Mouse (Mus musculus): Measurements from ENCODE around the gene Alg12. TPM values are rescaled to one million over a fixed set of nuclear protein-coding genes. Genes with fewer than 3 reads are reported as not detected.

The Alg12 gene
- polyA plus RNA-seq, 1 experiment from 2014 or later: 3.6 TPM

GRCm38 (mm10) chr15:88755761-88756160 lies 63.4 kb downstream of the Alg12 start:
- peaks cover 26% of the 10 kb centered on the region for H3K4me1 ChIP-seq (ENCODE audit: insufficient read depth)
- no peak for ATAC-seq
- peaks cover 18% of the 10 kb centered on the region for H3K36me3 ChIP-seq (replicated peaks; ENCODE audit: insufficient read depth, low read length)
- DNase-seq: no peak
- H3K27ac ChIP-seq (ENCODE audit: low read depth): no peak overlapping the region
- TF ChIP-seq CTCF (IDR thresholded peaks at IDR 0.05; ENCODE audit: low read depth) (no peak), EP300 (IDR thresholded peaks at IDR 0.05; ENCODE audit: low read depth) (no peak)
- H3K27me3 ChIP-seq (ENCODE audit: insufficient read depth, low read length): no peaks in the 10 kb centered on the region
- no peaks in the 10 kb centered on the region for H3K9me3 ChIP-seq (ENCODE audit: low read length)
- H3K4me2 ChIP-seq (ENCODE audit: low read depth, low read length): no peak overlapping the region
- 96% methylated on average over 18 of the region's 18 CpGs for WGBS (ENCODE audit: insufficient replicate concordance)
- H3K4me3 ChIP-seq (ENCODE audit: low read depth, low read length): no peak overlapping the region
- no peak overlapping the region for H3K9ac ChIP-seq (replicated peaks)

Other genes with a start within 250 kb of the Alg12 start
- not detected in 2 replicates for gene Zdhhc25, start 219.0 kb downstream of the Alg12 start, polyA plus RNA-seq (2015; fragmentation: Nextera tagmentation; extraction: Ambion mirVana)
- gene Brd1, start 85.1 kb downstream of the Alg12 start, polyA plus RNA-seq (2015; fragmentation: Nextera tagmentation; extraction: Ambion mirVana): 5.2 and 5.6 TPM in 2 replicates
- gene Zbed4, start 67.7 kb downstream of the Alg12 start, polyA plus RNA-seq (2015; fragmentation: Nextera tagmentation; extraction: Ambion mirVana): 3.6 and 3.7 TPM in 2 replicates
- gene Creld2, start 328 bp upstream of the Alg12 start, polyA plus RNA-seq (2015; fragmentation: Nextera tagmentation; extraction: Ambion mirVana): 32.9 and 33.1 TPM in 2 replicates
- gene Pim3, start 42.9 kb upstream of the Alg12 start, polyA plus RNA-seq (2015; fragmentation: Nextera tagmentation; extraction: Ambion mirVana): 18.4 and 34.2 TPM in 2 replicates
- not detected in 2 replicates for gene Ttll8, start 135.1 kb upstream of the Alg12 start, polyA plus RNA-seq (2015; fragmentation: Nextera tagmentation; extraction: Ambion mirVana)
- gene Mlc1, start 159.7 kb upstream of the Alg12 start, polyA plus RNA-seq (2015; fragmentation: Nextera tagmentation; extraction: Ambion mirVana): not detected in 2 replicates
- not detected in 2 replicates for gene Mov10l1, start 163.6 kb upstream of the Alg12 start, polyA plus RNA-seq (2015; fragmentation: Nextera tagmentation; extraction: Ambion mirVana)
- not detected in 2 replicates for gene Panx2, start 240.4 kb upstream of the Alg12 start, polyA plus RNA-seq (2015; fragmentation: Nextera tagmentation; extraction: Ambion mirVana)